Mouse (Mus musculus) erythroblast, embryonic 14.5 days (primary cell): Measurements from ENCODE around the gene Sycp2. TPM values are rescaled to one million over a fixed set of nuclear protein-coding genes. Genes with fewer than 3 reads are reported as not detected.
A peak's percentile ranks its signal among the peaks of the same experiment; 100 is the strongest.
"Not testable (repeated sequence)": the region's sequence is repeated elsewhere in the genome, so short reads cannot be mapped to it uniquely, and the experiment has no call there.

Experiments used
- H3K27me3 ChIP-seq: 2 replicates; pipeline ENCODE4 v1.6.1; 2012; ENCODE audit warnings: inconsistent platforms; ENCODE audit not compliant: control insufficient read depth
- H3K36me3 ChIP-seq: 2 replicates; pipeline ENCODE4 v1.6.1; 2012; ENCODE audit warnings: mild to moderate bottlenecking, inconsistent platforms; ENCODE audit not compliant: control insufficient read depth
- H3K4me1 ChIP-seq: 2 replicates; pipeline ENCODE4 v1.6.1; 2012; ENCODE audit warnings: inconsistent platforms; ENCODE audit not compliant: control insufficient read depth
- H3K4me3 ChIP-seq: replicated peaks from 2 replicates; pipeline ENCODE3; 2012; ENCODE audit warnings: moderate library complexity, mild to moderate bottlenecking, inconsistent platforms
- H3K9me3 ChIP-seq: 2 replicates; pipeline ENCODE4 v1.6.1; 2012; ENCODE audit warnings: low read length, inconsistent platforms, mixed read lengths; ENCODE audit not compliant: control insufficient read depth
- GATA1 ChIP-seq: IDR thresholded peaks from 2 replicates; pipeline ENCODE4 v1.6.1; 2012; ENCODE audit warnings: low read length, inconsistent platforms, mixed read lengths
- TAL1 ChIP-seq: IDR thresholded peaks from 3 replicates; pipeline ENCODE4 v1.6.1; 2012; ENCODE audit warnings: low read length, inconsistent platforms, mixed read lengths
- polyA plus RNA-seq: library from polyadenylated mRNA; stranded (reverse); fragments of >175 nt; gene quantifications from 2 replicates; pipeline ENCODE4 v1.2.3, GENCODE M21; 2012

Gene Sycp2
- polyA plus RNA-seq, 1 experiment: not detected

- Histone ChIP-seq H3K36me3 (no peaks in the 10 kb centered on the region), H3K27me3 (peaks cover 24% of the 10 kb centered on the region), H3K4me3 (no peak overlapping the region), H3K9me3 (no peaks in the 10 kb centered on the region; the same call in 1 of the 2 replicates), H3K4me1 (peaks cover 2% of the 10 kb centered on the region)
- TF ChIP-seq TAL1 (no peak), GATA1 (no peak)
Observed at GRCm38 (mm10) chr2:178416427-178416826, 8.9 kb upstream of the Sycp2 start.

- Histone ChIP-seq H3K4me1 (peaks cover 2% of the 10 kb centered on the region), H3K9me3 (no peaks in the 10 kb centered on the region; the same call in 1 of the 2 replicates), H3K4me3 (no peak overlapping the region), H3K36me3 (no peaks in the 10 kb centered on the region), H3K27me3 (peaks cover 24% of the 10 kb centered on the region)
- TF ChIP-seq TAL1 (no peak), GATA1 (no peak)
Observed at GRCm38 (mm10) chr2:178415150-178415448, 7.6 kb upstream of the Sycp2 start.

- TF ChIP-seq TAL1 (no peak), GATA1 (no peak)
- no peaks in the 10 kb centered on the region; the same call in 1 of the 2 replicates for H3K9me3 ChIP-seq
- H3K4me1 ChIP-seq: peaks cover 2% of the 10 kb centered on the region
- H3K36me3 ChIP-seq: no peaks in the 10 kb centered on the region
- peaks cover 24% of the 10 kb centered on the region for H3K27me3 ChIP-seq
- H3K4me3 ChIP-seq: peak within 1 kb of the TSS; percentile 45
Observed at GRCm38 (mm10) chr2:178414261-178415149, 7.0 kb upstream of the Sycp2 start, which contains the start of the genes Ppp1r3d and Fam217b. Ppp1r3d (minus strand) TSS chr2:178414472. Fam217b (plus strand) TSS chr2:178414524.

GRCm38 (mm10) chr2:178413481-178414260, 6.2 kb upstream of the Sycp2 start:
- no peaks in the 10 kb centered on the region; the same call in 1 of the 2 replicates for H3K9me3 ChIP-seq

GRCm38 (mm10) chr2:178413081-178413480, 5.6 kb upstream of the Sycp2 start:
- TF ChIP-seq TAL1 (no peak), GATA1 (no peak)
- Histone ChIP-seq H3K36me3 (no peaks in the 10 kb centered on the region), H3K9me3 (no peaks in the 10 kb centered on the region; the same call in 1 of the 2 replicates), H3K4me3 (no peak overlapping the region), H3K4me1 (peaks cover 2% of the 10 kb centered on the region), H3K27me3 (peaks cover 24% of the 10 kb centered on the region)

More at GRCm38 (mm10) chr2:178413481-178414260, 6.2 kb upstream of the Sycp2 start:
- Histone ChIP-seq H3K36me3 (no peaks in the 10 kb centered on the region), H3K27me3 (peaks cover 24% of the 10 kb centered on the region), H3K4me1 (peaks cover 2% of the 10 kb centered on the region), H3K4me3 (peak overlapping the region; percentile 33)
- TF ChIP-seq GATA1: no peak
- TF ChIP-seq TAL1: no peak

- peaks cover 2% of the 10 kb centered on the region for H3K4me1 ChIP-seq
- TF ChIP-seq GATA1: no peak
- TF ChIP-seq TAL1: no peak
- peaks cover 2% of the 10 kb centered on the region for H3K9me3 ChIP-seq
- no peak overlapping the region for H3K4me3 ChIP-seq
- H3K36me3 ChIP-seq: no peaks in the 10 kb centered on the region
- peaks cover 24% of the 10 kb centered on the region for H3K27me3 ChIP-seq
Observed at GRCm38 (mm10) chr2:178412598-178412997, 5.1 kb upstream of the Sycp2 start.

GRCm38 (mm10) chr2:178410286-178410685, 2.8 kb upstream of the Sycp2 start:
- no peak overlapping the region for H3K4me3 ChIP-seq
- peaks cover 24% of the 10 kb centered on the region for H3K27me3 ChIP-seq
- no peaks in the 10 kb centered on the region for H3K36me3 ChIP-seq
- H3K9me3 ChIP-seq: peaks cover 11% of the 10 kb centered on the region
- peaks cover 2% of the 10 kb centered on the region for H3K4me1 ChIP-seq
- TF ChIP-seq GATA1: no peak
- no peak for TF ChIP-seq TAL1

GRCm38 (mm10) chr2:178409024-178409423, 1.5 kb upstream of the Sycp2 start:
- Histone ChIP-seq H3K36me3 (no peaks in the 10 kb centered on the region), H3K9me3 (peaks cover 11% of the 10 kb centered on the region), H3K4me1 (no peaks in the 10 kb centered on the region), H3K4me3 (no peak overlapping the region), H3K27me3 (peaks cover 14% of the 10 kb centered on the region)
- TF ChIP-seq TAL1 (no peak), GATA1 (no peak)

GRCm38 (mm10) chr2:178342597-178342996, 64.9 kb downstream of the Sycp2 start:
- no peak overlapping the region for H3K4me3 ChIP-seq
- TF ChIP-seq GATA1 (no peak), TAL1 (no peak)
- no peaks in the 10 kb centered on the region for H3K9me3 ChIP-seq
- no peaks in the 10 kb centered on the region for H3K4me1 ChIP-seq
- no peaks in the 10 kb centered on the region for H3K36me3 ChIP-seq
- no peaks in the 10 kb centered on the region for H3K27me3 ChIP-seq

- H3K9me3 ChIP-seq, H3K27me3 ChIP-seq, H3K4me1 ChIP-seq, H3K4me3 ChIP-seq, H3K36me3 ChIP-seq: not testable (repeated sequence)
Observed at GRCm38 (mm10) chr2:178342105-178342504, 65.4 kb downstream of the Sycp2 start.
